Mouse (Mus musculus) 3134 (cell line): Measurements from ENCODE around the gene Dkk3.
"Not testable (repeated sequence)": the region's sequence is repeated elsewhere in the genome, so short reads cannot be mapped to it uniquely, and the experiment has no call there.

Experiments used
- DNase-seq: peaks from one replicate; pipeline ENCODE4 v3.0.0-alpha.2; 2011; ENCODE audit warnings: low spot score; ENCODE audit not compliant: insufficient read length; ENCODE audit errors: extremely low read depth

Dkk3 gene

GRCm38 (mm10) chr7:112132005-112132404 is 26.9 kb downstream of the Dkk3 start:
- DNase-seq, result no peak

GRCm38 (mm10) chr7:112130660-112131059 is 28.2 kb downstream of the Dkk3 start:
- DNase-seq, result no peak

- DNase-seq, result no peak
Measured at GRCm38 (mm10) chr7:112129851-112130250, 29.0 kb downstream of the Dkk3 start.

GRCm38 (mm10) chr7:112128810-112129209 is 30.0 kb downstream of the Dkk3 start:
- DNase-seq, result no peak

GRCm38 (mm10) chr7:112127954-112128353 is 30.9 kb downstream of the Dkk3 start:
- no peak for DNase-seq

- no peak for DNase-seq
Measured at GRCm38 (mm10) chr7:112127085-112127637, 31.7 kb downstream of the Dkk3 start.

- no peak for DNase-seq
Measured at GRCm38 (mm10) chr7:112125625-112126260, 33.1 kb downstream of the Dkk3 start.

GRCm38 (mm10) chr7:112123612-112124011 is 35.2 kb downstream of the Dkk3 start:
- DNase-seq, result no peak

- no peak for DNase-seq
Measured at GRCm38 (mm10) chr7:112121866-112122500, 36.9 kb downstream of the Dkk3 start.

- DNase-seq, result no peak
Measured at GRCm38 (mm10) chr7:112120861-112121810, 37.7 kb downstream of the Dkk3 start.

- DNase-seq, result no peak
Measured at GRCm38 (mm10) chr7:112119248-112119647, 39.6 kb downstream of the Dkk3 start.

GRCm38 (mm10) chr7:112118086-112118485 is 40.8 kb downstream of the Dkk3 start:
- peak; percentile 66 for DNase-seq

- no peak for DNase-seq
Measured at GRCm38 (mm10) chr7:112117501-112117900, 41.4 kb downstream of the Dkk3 start.

GRCm38 (mm10) chr7:112110638-112111372 is 48.1 kb downstream of the Dkk3 start:
- DNase-seq, result no peak

- no peak for DNase-seq
Measured at GRCm38 (mm10) chr7:112108757-112109156, 50.1 kb downstream of the Dkk3 start.

GRCm38 (mm10) chr7:112103816-112104215 is 55.0 kb downstream of the Dkk3 start:
- DNase-seq, result no peak

- DNase-seq, result no peak
Measured at GRCm38 (mm10) chr7:112102933-112103332, 55.9 kb downstream of the Dkk3 start.

- no peak for DNase-seq
Measured at GRCm38 (mm10) chr7:112100887-112101286, 58.0 kb downstream of the Dkk3 start.

- not testable (repeated sequence) for DNase-seq
Measured at GRCm38 (mm10) chr7:112094923-112095322, 63.9 kb downstream of the Dkk3 start.

- no peak for DNase-seq
Measured at GRCm38 (mm10) chr7:112086186-112086585, 72.7 kb downstream of the Dkk3 start.
